Mouse (Mus musculus) testis, postnatal 14 days (tissue): Measurements from ENCODE around the gene Upk3b.
A peak's percentile ranks its signal among the peaks of the same experiment; 100 is the strongest.
"Not testable (repeated sequence)": the region's sequence is repeated elsewhere in the genome, so short reads cannot be mapped to it uniquely, and the experiment has no call there.

Experiments used
- DNase-seq: peaks from one replicate; pipeline ENCODE4 v3.0.0; 2021; ENCODE audit warnings: low spot score

Upk3b gene

DNA sequence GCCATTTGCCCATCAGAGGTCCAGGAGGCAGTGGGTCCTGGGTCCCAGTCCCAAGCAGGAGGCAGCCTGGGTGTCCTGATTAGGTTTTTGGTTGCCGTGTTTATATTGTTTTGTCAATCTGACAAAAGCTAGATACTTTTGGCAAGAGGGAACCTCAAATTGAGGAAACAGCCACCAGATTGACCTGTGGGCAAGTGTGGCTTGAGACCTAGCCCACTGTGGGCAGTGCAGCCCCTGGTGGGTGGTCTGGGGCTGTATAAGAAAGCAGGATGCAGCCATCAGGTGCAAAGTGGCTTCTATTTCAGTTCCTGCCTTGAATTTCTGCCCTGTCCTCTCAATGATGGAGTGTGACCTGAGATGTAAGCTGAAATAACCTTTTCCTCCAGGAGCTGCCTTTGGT is 3.0 kb upstream of the Upk3b start:
- no peak for DNase-seq

DNA sequence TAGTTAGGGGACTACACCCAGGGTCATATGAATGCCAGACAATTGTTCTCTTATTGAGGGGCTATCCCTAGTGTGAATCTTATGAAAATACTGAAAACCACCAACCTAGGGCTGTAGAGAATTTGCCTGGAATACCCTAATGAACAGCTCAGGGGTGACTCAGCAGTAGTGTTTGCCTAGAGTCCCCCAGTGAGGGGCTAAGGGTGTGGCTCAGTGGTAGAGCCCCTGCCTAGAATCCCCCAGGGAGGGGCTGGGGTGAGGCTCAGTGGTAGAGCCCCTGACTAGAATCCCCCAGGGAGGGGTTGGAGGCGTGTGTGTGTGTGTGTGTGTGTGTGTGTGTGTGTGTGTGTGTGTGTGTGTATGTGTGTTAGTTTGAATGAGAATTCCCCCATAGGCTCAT is 1.6 kb upstream of the Upk3b start:
- DNase-seq: no peak

DNA sequence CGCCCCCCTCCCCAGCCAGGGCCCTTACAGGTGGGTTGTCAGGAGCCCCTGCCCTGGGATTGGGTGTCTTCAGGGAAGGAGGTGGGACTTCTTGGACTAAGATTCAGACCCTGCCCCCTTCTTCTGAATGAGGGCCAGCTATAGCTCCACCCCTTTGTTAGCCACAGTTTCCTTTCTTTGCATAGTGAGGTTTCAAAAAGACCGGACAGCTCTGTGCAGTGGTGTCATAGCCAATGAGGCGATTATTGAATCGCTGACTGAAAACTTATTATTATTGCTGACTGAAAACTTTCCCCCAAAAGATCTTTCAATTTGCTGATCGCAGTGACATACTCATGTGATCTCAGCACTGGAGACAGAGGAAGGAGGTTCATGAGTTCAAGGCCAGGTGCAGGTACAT is 1.9 kb downstream of the Upk3b start:
- DNase-seq: no peak

DNA sequence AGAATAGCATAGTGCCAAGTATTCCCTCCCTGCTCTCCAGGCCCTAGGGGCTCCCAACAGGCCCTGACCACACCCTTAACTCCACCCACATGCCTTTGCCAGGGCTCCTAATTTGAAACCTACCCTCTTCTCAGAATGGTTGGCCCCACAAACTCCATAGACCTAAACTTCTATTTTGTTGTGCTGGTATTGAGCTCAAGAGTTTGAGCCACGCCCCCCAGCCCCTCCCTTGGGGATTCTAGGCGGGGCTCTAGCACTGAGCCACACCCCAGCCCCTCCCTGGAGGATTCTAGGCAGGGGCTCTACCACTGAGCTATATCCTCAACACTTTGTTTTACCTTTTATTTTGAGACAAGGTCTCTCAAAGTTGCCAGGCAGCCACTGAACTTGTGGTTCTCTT is 3.0 kb downstream of the Upk3b start:
- peak; percentile 30 for DNase-seq

DNA sequence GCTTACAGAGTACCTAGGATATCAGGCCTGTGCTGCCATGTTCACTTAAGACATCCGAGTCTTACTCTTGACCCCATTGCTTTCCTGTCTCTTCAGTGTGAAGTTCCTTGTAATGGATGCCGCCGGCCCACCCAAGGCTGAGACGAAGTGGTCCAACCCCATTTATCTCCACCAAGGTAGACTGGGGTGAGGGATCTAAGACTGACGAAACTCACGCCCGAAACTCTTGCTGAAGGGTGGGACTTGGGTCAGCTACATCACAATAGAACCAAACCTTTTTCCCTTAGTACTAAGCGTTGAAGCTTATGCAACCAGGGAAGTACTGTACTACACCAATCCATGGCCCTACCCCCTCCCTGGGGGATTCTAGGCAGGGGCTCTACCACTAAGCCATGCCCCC is 3.4 kb downstream of the Upk3b start:
- no peak for DNase-seq

DNA sequence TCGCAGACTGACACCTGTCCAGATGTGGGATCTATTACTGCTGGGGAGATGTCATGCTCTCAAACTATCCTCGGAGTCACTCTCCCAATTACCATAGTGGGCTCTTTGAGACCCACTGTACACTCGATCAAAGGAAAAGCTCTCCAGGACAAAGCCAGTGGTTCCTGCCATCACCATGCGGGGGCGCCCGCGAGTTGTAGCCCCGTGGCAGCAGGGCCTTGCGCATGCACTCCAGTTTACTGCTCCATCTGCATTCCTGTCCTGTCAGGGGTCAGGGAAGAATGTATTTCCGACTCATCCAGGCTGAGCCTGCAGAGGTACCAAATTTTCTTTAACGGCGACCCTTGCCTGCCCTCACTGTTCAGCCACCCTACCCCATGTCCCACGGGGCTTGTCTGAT is 6.6 kb downstream of the Upk3b start:
- no peak for DNase-seq

DNA sequence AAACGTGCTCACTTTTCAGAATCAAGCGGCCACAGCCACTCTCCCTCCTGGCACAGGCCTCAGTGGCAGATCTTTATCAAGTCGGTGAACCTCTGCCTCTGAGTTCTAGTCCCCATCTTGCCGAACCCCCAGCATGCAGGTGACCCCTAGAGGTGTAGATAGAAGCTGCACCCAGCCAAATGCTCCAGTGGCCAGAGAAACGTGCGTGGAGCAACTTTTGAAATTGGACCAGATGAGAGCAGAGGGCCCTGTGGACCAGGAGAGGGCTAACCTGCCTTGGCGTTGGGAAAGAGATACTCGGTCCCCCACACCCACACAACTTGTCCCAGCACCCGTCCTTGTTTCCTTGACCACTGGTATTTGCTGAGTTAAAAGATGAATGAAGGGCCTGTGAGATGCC is 7.1 kb downstream of the Upk3b start:
- DNase-seq: no peak

DNA sequence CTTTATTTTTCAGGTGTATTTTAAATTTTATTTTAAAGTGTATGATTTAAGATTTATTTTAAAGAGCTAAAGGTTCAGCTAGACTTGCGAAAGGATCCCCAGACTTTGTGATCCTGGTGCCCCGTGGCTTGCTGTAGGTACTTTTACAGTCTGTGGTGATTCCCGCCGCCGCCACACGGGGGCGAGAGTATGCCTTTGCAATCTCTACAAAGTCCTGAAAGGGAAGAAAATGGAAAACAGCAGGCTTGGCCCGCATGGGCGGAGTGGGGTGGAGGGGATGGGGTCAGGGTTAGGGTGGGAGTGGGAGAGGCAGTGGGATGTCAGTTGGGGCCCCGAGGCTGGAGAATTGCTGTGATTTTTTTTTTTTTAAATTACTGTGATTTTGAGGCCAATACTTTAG is 7.7 kb downstream of the Upk3b start:
- DNase-seq: peak; percentile 74

DNA sequence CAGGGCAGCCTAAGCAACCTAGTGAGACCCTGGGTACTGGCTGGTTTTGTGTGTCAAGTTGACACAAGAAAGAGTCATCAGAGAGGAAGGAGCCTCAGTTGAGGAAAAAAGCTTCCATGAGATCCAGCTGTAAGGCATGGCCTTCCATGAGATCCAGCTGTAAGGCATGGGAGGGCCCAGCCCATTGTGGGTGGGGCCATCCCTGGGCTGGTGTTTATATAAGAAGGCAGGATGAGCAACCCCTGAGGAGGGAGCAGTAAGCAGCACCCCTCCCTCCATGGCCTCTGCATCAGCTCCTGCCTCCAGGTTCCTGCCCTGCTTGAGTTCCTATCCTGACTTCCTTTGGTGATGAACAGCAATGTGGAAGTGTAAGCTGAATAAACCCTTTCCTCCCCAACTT is 10.2 kb downstream of the Upk3b start:
- not testable (repeated sequence) for DNase-seq

DNA sequence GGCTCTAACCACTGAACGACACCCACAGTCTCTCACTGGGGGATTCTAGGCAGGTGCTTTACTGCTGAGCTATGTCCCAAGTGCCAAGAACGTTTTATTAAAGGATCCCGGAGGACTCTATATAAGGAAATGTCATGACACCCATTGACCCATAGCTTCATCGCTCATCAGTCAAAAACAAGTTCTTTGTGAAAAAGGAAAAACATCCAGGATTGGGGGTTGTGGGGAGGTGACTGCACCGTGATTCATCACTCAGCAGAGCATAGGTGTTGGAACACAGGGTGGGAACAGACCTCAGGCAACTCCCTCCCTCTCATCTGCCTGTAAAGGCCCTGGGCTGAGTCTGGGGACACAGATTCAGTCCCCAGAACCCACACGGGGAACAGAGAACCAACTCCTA is 11.6 kb downstream of the Upk3b start:
- no peak for DNase-seq

DNA sequence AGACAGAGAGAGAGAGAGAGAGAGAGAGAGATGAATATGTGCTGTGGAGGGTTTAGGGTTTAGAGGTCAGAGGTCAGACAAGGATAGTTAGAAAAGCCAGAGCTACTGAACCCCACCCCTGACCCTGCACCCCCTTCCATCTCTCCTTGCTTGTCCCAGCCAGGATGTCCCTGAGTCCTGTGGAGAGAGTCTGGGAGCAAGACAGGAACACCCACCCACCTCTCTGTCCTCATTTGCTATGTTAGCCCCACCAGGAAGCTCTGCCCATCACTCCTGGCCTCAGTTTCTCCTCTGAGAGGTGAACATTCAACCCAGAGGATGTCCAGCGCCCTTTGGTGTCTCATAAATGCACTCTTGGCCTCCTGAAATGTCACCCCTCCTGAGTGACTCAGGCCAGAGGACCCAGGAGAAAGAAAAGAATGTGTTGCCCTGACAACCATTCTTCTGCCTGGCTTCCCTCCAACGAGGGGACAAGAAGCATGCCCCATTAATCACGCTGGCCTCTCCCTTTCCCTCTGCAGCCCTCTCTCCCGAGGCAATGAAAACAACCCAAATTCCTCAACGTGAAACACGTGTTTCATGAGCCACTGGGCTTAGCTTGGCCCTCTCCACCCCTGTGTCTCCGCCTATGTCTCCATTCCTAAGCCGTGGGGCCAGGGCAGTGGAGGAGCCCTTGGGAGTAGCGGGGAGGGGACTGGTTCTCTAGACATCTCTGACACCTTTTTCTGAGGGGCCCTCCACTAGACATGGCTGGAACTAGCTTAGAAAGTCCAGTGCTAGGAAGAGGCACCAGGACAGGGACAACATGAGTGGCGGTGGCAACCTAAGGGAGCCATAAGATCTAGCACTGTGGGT is 13.2 kb downstream of the Upk3b start:
- peak; percentile 52 for DNase-seq

DNA sequence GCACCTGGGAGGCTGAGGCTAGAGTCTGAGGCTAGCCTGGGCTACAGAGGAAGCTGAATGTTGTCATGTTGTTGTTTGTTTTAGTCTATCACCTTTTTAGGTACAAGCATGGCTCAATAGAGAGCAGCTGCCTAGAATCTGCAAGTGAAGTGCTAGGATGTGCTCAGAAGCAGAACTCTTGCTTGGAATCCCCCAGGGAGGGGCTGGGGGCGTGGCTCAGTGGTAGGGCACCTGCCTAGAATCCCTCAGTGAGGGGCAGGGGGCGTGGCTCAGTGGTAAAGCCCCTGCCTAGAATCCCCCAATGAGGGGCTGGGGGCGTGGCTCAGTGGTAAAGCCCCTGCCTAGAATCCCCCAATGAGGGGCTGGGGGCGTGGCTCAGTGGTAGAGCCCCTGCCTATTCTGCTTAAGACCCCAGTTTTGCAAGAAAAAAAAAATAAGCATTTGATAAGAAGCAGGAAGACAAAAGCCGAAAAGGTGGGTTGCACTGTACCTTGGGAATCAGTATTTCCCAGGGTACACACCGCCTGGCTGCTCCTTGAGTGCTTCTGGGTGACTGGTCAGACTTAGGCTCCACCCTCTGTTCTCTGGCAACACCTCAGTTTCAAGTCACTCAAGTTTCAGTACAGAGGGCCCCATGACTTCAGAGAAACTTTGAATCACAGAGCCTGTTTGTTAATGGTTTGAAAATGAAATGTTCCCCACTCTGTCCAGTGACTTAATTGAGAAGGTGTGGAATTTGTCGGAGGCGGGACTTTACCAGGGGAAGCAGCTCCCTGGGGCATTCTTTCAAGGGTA is 14.8 kb downstream of the Upk3b start:
- peak; percentile 43 for DNase-seq

DNA sequence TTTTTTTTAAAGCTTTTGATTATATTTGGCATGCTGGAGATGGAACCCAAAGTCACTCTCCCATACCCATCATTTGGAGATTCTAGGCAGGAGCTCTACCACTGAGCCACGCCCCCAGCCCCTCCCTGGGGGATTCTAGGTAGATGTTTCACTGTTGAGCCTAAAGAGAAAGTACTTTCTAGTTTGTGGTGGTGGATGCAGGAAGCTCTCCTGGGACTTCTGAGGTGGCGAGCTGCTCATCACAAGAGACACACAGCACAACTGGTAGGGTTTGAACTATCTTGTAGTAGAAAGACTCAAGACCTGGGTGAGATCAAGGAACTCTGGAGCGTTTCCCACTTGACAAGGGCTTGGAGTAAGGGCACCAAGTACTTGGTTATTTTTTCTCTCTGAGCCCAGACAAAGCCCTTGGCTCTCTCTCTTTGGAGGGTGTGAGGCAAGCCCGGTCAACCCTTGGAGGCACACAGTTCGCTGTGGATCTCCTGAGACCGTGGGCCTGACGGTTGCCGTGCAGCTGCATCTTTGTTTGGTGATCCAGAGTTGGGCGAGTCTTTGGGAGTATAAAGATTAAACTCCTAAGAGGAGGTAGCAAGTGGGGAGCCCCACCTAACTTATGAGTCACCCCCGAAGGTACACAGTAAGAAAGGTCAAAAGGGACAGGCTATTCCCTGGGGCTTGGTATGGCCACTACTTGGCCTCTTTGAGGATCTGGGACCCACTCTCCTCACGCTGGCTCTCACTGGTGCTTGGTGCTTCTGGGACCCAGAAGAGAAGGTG is 16.2 kb downstream of the Upk3b start, which contains the start of gene Upk3bl:
Upk3bl (plus strand) TSS at position 192 of the 777 bp plus-strand sequence.
- DNase-seq: no peak

DNA sequence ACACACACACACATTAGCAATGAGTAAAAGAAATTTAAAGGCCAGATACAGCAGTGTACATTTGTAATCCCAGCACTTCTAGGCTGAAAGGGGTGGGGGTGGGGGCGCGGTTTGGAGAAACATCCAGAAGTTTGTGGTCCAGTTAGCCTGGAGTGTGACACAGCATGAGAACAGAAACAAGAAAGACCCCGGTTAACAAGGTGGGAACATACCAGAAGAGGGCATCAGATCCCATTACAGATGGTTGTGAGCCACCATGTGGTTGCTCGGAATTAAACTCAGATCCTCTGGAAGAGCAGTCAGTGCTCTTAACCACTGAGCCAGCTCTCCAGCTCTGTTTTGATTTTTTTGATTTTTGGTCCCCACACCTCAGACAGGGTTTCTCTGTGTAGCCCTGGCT is 17.8 kb downstream of the Upk3b start:
- no peak for DNase-seq

DNA sequence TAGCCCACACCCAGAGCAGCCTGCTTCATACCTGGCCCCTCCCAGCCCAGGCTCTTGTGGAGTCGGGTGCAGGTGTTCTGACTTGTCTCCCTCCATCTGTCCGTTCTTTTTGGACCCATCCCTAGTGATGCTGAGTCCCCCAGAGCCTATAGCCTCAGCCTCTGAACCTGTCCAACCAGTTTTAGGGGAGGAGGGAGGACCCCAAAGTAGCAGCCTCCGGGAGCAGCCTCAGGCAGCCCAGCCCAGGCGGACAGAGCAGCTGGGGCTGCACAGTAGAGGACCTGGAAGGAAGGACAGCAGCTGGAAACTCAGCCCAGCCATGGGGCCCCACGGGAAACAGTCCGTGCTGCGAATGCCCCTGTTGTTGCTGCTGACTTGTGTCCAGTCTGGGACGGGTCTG is 18.8 kb downstream of the Upk3b start:
- DNase-seq: no peak

DNA sequence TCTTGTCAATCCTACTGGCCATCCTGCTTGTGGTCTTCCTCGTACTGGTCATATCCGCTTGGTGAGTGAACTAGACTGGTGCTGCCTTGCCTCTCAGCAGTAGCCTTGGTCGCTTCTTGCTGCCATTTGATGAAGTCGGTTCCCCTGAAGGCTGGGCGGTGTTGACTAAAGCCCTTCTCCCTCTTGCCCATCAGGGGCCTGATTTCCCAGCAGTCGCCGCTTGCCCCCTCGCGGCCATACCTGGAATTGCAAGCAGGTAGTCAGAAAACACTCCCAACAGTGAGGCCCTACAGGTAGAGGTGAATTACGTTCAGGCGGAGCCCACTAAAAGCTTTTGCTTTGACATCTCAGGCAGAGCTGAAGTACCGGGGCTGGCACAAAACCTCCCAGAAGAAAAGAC is 23.3 kb downstream of the Upk3b start:
- DNase-seq: peak; percentile 76

DNA sequence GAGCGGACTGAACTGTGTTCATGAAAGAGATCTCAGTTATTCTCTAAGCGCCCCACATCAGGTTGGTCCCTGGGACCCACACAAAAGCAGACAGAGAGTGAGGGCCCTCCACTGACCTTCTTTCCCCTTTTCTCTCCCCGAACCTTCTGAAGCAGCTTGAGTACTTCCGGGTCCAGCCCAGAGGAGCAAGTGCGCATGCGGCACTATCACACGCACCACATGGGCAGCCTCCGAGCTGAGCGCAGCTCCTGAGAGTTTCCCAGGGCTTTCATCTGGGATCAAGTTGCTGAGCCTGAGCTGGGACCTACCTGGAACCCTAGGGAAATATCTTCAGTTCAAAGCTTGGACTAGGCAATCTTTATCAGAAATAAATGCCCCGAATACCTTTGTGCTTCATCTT is 25.6 kb downstream of the Upk3b start:
- no peak for DNase-seq

DNA sequence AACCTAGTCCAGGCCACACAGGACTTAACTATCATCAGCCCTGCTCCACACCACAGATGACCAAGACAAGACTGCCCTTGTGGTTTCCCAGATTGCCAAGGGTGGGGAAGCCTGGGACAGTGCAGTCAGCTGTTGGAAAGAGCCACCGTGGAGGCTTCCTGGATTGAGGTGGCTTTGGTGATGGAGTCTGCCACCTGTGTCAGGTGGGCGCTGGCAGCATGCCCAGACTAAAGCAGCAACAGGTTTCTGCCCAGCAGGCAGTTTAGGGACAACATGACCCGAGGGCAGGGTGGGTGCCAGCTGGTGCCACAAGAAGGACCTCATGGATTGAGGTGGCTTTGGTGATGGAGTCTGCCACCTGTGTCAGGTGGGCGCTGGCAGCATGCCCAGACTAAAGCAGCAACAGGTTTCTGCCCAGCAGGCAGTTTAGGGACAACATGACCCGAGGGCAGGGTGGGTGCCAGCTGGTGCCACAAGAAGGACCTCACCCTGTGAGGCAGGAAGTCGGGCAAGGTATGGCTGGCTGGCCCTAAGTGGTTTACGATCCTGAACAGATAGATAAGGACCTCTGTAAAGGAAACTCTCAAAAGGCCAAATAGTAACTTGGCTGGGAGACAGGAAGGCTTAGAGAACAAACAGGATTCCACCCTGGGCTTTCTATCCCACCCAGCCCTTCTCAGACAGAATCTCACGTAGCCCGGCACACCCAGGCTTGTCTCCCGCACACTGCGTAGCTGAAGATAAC is 28.3 kb downstream of the Upk3b start:
- not testable (repeated sequence) for DNase-seq

DNA sequence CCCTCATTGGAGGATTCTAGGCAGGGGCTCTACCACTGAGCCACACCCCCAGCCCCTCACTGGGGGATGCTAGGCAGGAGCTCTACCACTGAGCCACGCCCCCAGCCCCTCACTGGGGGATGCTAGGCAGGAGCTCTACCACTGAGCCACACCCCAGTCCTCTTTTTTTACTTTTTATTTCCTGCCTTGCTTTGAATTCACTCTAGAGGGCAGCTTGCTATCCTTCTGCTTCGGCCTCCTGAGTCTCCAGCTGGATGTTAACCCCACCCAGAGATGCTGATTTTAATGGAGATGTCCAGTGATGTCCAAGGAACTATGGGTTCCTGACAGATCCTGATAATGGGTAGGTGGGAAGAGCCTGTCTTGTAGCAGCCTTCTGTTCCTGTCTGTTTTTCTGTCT is 31.1 kb downstream of the Upk3b start:
- no peak for DNase-seq

DNA sequence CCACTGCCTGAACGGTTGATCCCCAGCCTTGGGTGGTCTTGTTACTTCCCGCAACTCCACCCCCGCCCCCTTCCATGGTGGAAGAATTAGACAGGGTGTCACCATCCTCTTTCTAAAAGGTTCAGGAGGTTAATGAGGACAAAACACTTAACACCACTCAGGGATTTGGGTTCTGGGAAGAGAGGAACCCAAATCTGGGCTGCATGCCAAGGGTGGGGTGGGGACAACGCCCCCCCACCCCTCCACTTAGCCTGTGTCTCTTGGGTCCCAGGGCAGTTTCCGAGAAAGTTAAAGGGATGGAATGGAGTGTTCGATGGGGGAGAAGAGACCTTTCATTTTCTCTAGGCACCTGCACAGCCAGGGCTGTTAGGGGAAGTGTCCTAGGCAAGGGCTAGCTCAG is 34.8 kb downstream of the Upk3b start:
- DNase-seq: no peak

DNA sequence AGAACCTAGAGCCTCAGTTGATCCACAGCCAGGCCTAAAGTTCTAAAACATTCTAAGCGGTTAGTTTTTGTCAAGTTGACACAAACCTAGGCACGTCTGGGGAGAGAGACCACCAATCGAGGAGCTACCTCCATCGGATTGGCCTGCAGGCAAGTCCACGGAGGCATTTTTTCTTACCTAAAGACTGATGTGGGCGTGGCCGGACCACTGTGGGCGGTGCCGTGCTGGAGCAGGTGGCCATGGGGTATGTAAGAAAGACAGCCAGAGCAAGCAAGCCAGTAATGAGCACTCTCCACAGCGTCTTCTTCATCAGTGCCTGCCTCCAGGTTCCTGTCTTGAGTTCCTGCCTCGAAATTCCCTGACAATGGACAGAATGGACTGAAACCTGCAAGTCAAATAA is 35.2 kb downstream of the Upk3b start:
- DNase-seq: no peak

DNA sequence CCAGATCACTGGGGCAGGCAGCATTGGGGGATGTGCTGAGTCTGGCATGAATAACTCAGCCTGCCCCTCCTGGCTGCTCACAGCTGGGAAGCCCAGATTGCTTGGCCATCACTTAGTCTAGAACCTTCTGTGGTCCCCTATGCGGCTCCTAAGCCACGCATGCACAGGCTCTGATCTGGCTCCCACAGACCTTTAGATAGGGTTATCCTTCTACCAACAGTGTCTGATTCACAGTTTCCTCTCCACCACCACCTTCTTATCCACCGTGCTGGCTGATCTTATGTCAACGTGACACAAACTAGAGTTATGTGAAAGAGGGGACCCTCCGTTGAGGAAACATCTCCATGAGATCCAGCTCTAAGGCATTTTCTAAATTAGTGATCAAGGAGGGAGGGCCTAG is 36.8 kb downstream of the Upk3b start:
- DNase-seq: no peak
